9 mouse cellular contexts compared by ENCODE assay signal in genomic region chr6:67318451-67318850, GRCm38 (mm10). TPM values are rescaled to one million over a fixed set of nuclear protein-coding genes. Genes with fewer than 3 reads are reported as not detected.
DNase-seq lines count a peak whose midpoint lies in the region; ATAC-seq and TF ChIP-seq lines count a peak whose summit lies in the region.
"Had no signal": no experiment of that assay in that cellular context is flagged by ENCODE, and none has a peak within 500 bp of the region (broad histone marks: within the 10 kb centered on the region; RNA-seq: fewer than 3 reads in every experiment).

No protein-coding gene starts in this region.

- H3K27ac ChIP-seq in cerebellum, adult 2 months (ENCODE audit: insufficient read depth, low read length) = no peak overlapping the region
- H3K27ac ChIP-seq in hindbrain, embryonic 13.5 days = no peak overlapping the region
- no peak overlapping the region for H3K27ac ChIP-seq in small intestine, adult 2 months (ENCODE audit: insufficient read depth, low read depth, low read length)
- H3K27ac ChIP-seq: macrophage had no signal

- H3K9ac ChIP-seq in hindbrain, embryonic 13.5 days = no peak overlapping the region

- WGBS in cerebellum, adult 2 months = 38% methylated on average over 10 of the region's 10 CpGs
- 34% methylated on average over 10 of the region's 10 CpGs for WGBS in hindbrain, embryonic 13.5 days
- 11% methylated on average over 10 of the region's 10 CpGs for WGBS in small intestine, adult 2 months

- peak; percentile 52; the same call in 1 of the 2 replicates for ATAC-seq in hindbrain, embryonic 13.5 days (ENCODE audit: low FRiP score)
- peak; percentile 78 for ATAC-seq in megakaryocyte, adult 5-6 weeks (ENCODE audit: poor library complexity, severe bottlenecking)

- H3K4me2 ChIP-seq in hindbrain, embryonic 13.5 days = no peak overlapping the region

- no peaks in the 10 kb centered on the region for H3K36me3 ChIP-seq in hindbrain, embryonic 13.5 days
- no peaks in the 10 kb centered on the region for H3K36me3 ChIP-seq in small intestine, adult 2 months (ENCODE audit: control insufficient read depth, insufficient read depth, low read length)

- TF ChIP-seq CTCF in cerebellum, adult 2 months (IDR thresholded peaks at IDR 0.05; ENCODE audit: borderline replicate concordance, insufficient read depth, low read depth, low read length) = peak; percentile 76
- TF ChIP-seq CTCF in small intestine, adult 2 months (IDR thresholded peaks at IDR 0.05; ENCODE audit: extremely low read depth, insufficient read length, insufficient replicate concordance, low read depth, low read length) = peak; percentile 81; the same call in 1 of the 2 replicates

- DNase-seq in WW6 (ENCODE audit: low read depth, low spot score) = peak; percentile 49
- DNase-seq in cerebellum, adult 2 months = peak; percentile 47 to 51
- DNase-seq in forelimb bud, embryonic 11.5 days (ENCODE audit: low read depth, low spot score) = peak; percentile 60
- DNase-seq in layer of hippocampus, postnatal 36 days = peak; percentile 41 to 50
- DNase-seq in yolk sac, embryonic 10.5 days (ENCODE audit: low spot score) = peak; percentile 42

- H3K9me3 ChIP-seq in hindbrain, embryonic 13.5 days = no peaks in the 10 kb centered on the region

- no peak for TF ChIP-seq POLR2A in cerebellum, adult 2 months (IDR thresholded peaks at IDR 0.05; ENCODE audit: borderline replicate concordance, insufficient read depth, low read length)
- no peak for TF ChIP-seq POLR2A in small intestine, adult 2 months (IDR thresholded peaks at IDR 0.05; ENCODE audit: low read depth, low read length)

- H3K4me3 ChIP-seq in cerebellum, adult 2 months (replicated peaks; ENCODE audit: insufficient read depth, low read depth, low read length) = no peak overlapping the region
- H3K4me3 ChIP-seq in hindbrain, embryonic 13.5 days = no peak overlapping the region
- H3K4me3 ChIP-seq in small intestine, adult 2 months (ENCODE audit: low read depth, low read length) = no peak overlapping the region

- H3K27me3 ChIP-seq in cerebellum, adult 2 months (ENCODE audit: control insufficient read depth, insufficient read depth, low read length) = no peaks in the 10 kb centered on the region
- H3K27me3 ChIP-seq in hindbrain, embryonic 13.5 days = no peaks in the 10 kb centered on the region
- H3K27me3 ChIP-seq in small intestine, adult 2 months (ENCODE audit: control insufficient read depth, insufficient read depth, low read length) = no peaks in the 10 kb centered on the region

- H3K4me1 ChIP-seq in cerebellum, adult 2 months (ENCODE audit: control insufficient read depth, insufficient read depth, low read length) = no peaks in the 10 kb centered on the region
- no peaks in the 10 kb centered on the region for H3K4me1 ChIP-seq in hindbrain, embryonic 13.5 days (replicated peaks)
- no peaks in the 10 kb centered on the region for H3K4me1 ChIP-seq in small intestine, adult 2 months (ENCODE audit: control insufficient read depth, insufficient read depth, insufficient read length, low read length)

RNA-seq across cellular contexts. Expression of gene Il12rb2, which starts 57.5 kb away (rescaled TPM):
- polyA plus RNA-seq in cerebellum, adult 2 months (2012; rRNA removed) = 0.13 and 0.16 TPM in 2 replicates
- polyA plus RNA-seq in hindbrain, embryonic 13.5 days (2015; fragmentation: Nextera tagmentation; extraction: Ambion mirVana) = 0.09 TPM in 1 of 2 replicates, not detected in the other
- not detected for total RNA-seq in layer of hippocampus, postnatal 36 days (2021)
- total RNA-seq in megakaryocyte, adult 5-6 weeks (2015) = 16.2 and 17.5 TPM in 2 replicates
- total RNA-seq in megakaryocyte, adult 5-6 weeks (2017) = 3.0 and 5.1 TPM in 2 replicates
- polyA plus RNA-seq in small intestine, adult 2 months (2012; rRNA removed) = 0.25 and 0.55 TPM in 2 replicates
